Mouse (Mus musculus): Measurements from ENCODE around the gene Slc1a7. TPM values are rescaled to one million over a fixed set of nuclear protein-coding genes. Genes with fewer than 3 reads are reported as not detected.

The Slc1a7 gene
- polyA plus RNA-seq, 1 experiment from 2014 or later, result not detected

Other genes starting within 250 kb of the Slc1a7 start
- 43.3 and 48.3 TPM in 2 replicates for gene Lrp8, start 166.1 kb upstream of the Slc1a7 start, polyA plus RNA-seq (2016; fragmentation: Nextera tagmentation; extraction: Ambion mirVana)
- gene Magoh, start 88.6 kb upstream of the Slc1a7 start, polyA plus RNA-seq (2016; fragmentation: Nextera tagmentation; extraction: Ambion mirVana), result 232 and 233 TPM in 2 replicates
- gene 0610037L13Rik, start 78.5 kb upstream of the Slc1a7 start, polyA plus RNA-seq (2016; fragmentation: Nextera tagmentation; extraction: Ambion mirVana), result 110 and 115 TPM in 2 replicates
- gene Cpt2, start 44.7 kb upstream of the Slc1a7 start, polyA plus RNA-seq (2016; fragmentation: Nextera tagmentation; extraction: Ambion mirVana), result 25.1 and 25.4 TPM in 2 replicates
- gene Podn, start 128.1 kb downstream of the Slc1a7 start, polyA plus RNA-seq (2016; fragmentation: Nextera tagmentation; extraction: Ambion mirVana), result 0.21 and 0.27 TPM in 2 replicates
- 203 and 208 TPM in 2 replicates for gene Scp2, start 176.7 kb downstream of the Slc1a7 start, polyA plus RNA-seq (2016; fragmentation: Nextera tagmentation; extraction: Ambion mirVana)
- gene Echdc2, start 197.1 kb downstream of the Slc1a7 start, polyA plus RNA-seq (2016; fragmentation: Nextera tagmentation; extraction: Ambion mirVana), result 13.6 and 16.0 TPM in 2 replicates
- gene Zyg11a, start 249.7 kb downstream of the Slc1a7 start, polyA plus RNA-seq (2016; fragmentation: Nextera tagmentation; extraction: Ambion mirVana), result not detected in 2 replicates

Measured in forebrain, embryonic 12.5 days (tissue).